Mouse (Mus musculus): ENCODE results near the gene Plek. TPM values are rescaled to one million over a fixed set of nuclear protein-coding genes. Genes with fewer than 3 reads are reported as not detected.
"Not testable (repeated sequence)": the region's sequence is repeated elsewhere in the genome, so short reads cannot be mapped to it uniquely, and the experiment has no call there.

Gene Plek
- polyA plus RNA-seq, 1 experiment from 2014 or later, result 2.6 TPM

DNA sequence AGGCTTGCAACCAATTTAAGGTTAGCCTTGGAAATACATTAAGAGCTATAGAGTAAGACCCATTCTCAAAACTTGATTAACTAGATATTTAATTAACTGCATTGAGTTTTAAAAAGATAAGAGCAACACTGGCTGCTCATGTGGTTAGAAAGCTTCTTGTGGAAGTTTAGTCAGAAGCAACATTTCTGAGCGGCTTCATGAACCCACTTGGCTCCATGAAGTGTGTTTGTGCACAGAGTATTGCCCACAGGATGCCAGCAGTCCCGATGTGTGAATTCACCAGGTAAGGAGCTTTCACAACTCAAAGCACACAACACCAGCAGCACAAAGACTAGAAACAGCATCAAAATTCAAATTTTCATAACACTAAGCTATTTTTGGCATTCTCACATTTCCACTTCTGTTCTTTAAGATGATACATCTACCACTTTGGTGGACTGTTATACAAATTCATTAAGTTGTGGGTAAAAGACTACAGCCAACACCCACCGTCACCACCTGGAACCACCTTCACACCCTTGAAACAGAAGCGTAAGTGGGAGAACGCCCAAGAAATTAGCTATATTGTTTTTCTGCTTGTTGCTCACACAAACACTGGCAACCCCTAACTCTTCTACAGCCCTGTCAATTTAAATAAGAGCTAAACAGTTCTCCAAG is 44.5 kb downstream of the Plek start:
- H3K4me3 ChIP-seq (ENCODE audit: control insufficient read depth in 1 of 2, insufficient read depth in 1 of 2, low read depth in 1 of 2, low read length in 2 of 2), result no peak overlapping the region
- no peaks in the 10 kb centered on the region for H3K4me1 ChIP-seq (ENCODE audit: control insufficient read depth in 2 of 2, insufficient read depth in 2 of 2, low read length in 2 of 2)
- WGBS, result 74% methylated on average over 5 of the region's 5 CpGs
- no peaks in the 10 kb centered on the region for H3K27me3 ChIP-seq (ENCODE audit: control insufficient read depth, insufficient read depth, low read length)
- H3K9ac ChIP-seq (ENCODE audit: low read length), result no peak overlapping the region
- H3K4me2 ChIP-seq (ENCODE audit: low read length), result no peak overlapping the region
- H3K9me3 ChIP-seq (ENCODE audit: control insufficient read depth, low read length), result no peaks in the 10 kb centered on the region
- no peak overlapping the region for H3K27ac ChIP-seq (replicated peaks in 1 of 2; ENCODE audit: control insufficient read depth in 1 of 2, insufficient read depth in 1 of 2, low read depth in 2 of 2, low read length in 2 of 2)
- no peak for ATAC-seq (ENCODE audit: insufficient number of reproducible peaks, insufficient read depth, low FRiP score, low read depth)
- no peaks in the 10 kb centered on the region for H3K36me3 ChIP-seq (ENCODE audit: control insufficient read depth, insufficient read depth, low read length)

DNA sequence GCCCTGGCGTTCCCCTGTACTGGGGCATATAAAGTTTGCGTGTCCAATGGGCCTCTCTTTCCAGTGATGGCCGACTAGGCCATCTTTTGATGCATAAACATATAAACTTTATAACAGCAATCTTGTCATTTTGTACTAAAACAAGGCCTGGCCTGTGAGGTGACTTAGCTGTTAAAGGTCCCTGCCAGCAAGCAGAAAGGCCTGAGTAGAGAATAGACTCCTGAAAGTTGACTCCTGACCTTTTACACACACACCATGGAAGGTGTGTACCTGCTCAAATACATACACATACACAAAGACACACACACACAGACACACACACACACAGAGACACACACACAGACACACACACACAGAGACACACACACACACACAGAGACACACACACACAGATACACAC is 45.7 kb downstream of the Plek start:
- 82% methylated on average over 2 of the region's 3 CpGs for WGBS
- H3K4me1 ChIP-seq (ENCODE audit: control insufficient read depth in 2 of 2, insufficient read depth in 2 of 2, low read length in 2 of 2); H3K4me3 ChIP-seq (ENCODE audit: control insufficient read depth in 1 of 2, insufficient read depth in 1 of 2, low read depth in 1 of 2, low read length in 2 of 2); H3K27me3 ChIP-seq (ENCODE audit: control insufficient read depth, insufficient read depth, low read length); ATAC-seq (ENCODE audit: insufficient number of reproducible peaks, insufficient read depth, low FRiP score, low read depth); H3K9ac ChIP-seq (ENCODE audit: low read length); H3K9me3 ChIP-seq (ENCODE audit: control insufficient read depth, low read length); H3K4me2 ChIP-seq (ENCODE audit: low read length); H3K27ac ChIP-seq (replicated peaks in 1 of 2; ENCODE audit: control insufficient read depth in 1 of 2, insufficient read depth in 1 of 2, low read depth in 2 of 2, low read length in 2 of 2); H3K36me3 ChIP-seq (ENCODE audit: control insufficient read depth, insufficient read depth, low read length): not testable (repeated sequence)

DNA sequence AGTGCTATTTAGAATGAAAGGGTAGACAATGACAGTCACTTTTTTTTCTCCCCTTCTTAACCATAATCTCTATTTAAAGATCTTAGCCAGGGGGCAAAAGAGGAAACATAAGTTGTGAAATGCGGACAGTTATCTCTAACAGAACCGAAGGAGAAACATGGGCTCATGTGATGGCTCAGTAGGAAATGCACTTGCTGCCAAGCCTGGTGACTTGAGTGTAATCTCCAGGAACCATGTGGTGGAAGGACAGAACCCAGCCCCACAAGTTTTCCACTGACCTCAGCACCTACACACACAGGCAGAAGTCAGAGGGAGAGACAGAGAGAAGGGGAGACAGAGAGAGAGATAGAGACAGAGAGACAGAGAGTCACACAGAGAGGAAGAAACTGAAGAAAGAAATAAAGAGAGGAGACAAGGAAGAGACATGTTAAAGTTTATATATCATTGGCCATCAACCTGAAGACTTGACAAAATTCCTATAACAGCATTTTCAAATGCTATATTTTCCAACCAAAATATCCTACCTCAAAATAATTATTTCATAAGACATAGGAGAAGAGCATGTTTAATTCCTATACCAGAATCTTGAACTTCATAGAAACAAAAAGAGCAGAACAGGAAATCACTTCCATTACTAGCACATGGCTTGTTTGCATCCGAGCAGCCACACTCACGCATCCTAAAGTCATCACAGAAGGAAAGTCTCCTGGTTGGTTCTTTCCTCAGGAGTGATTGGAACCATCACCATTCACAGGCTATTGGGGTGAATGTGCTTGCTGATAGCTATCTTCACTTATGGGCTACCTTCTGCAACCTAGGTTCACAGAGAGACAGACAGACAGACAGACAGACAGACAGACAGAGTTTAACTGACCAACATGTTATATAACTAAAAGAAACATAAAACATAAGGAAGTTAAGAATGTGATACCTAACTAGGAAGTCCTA is 47.0 kb downstream of the Plek start:
- Histone ChIP-seq H3K4me3 (ENCODE audit: control insufficient read depth in 1 of 2, insufficient read depth in 1 of 2, low read depth in 1 of 2, low read length in 2 of 2) (no peak overlapping the region), H3K27ac (replicated peaks in 1 of 2; ENCODE audit: control insufficient read depth in 1 of 2, insufficient read depth in 1 of 2, low read depth in 2 of 2, low read length in 2 of 2) (no peak overlapping the region), H3K9ac (ENCODE audit: low read length) (no peak overlapping the region), H3K4me1 (ENCODE audit: control insufficient read depth in 2 of 2, insufficient read depth in 2 of 2, low read length in 2 of 2) (no peaks in the 10 kb centered on the region), H3K9me3 (ENCODE audit: control insufficient read depth, low read length) (no peaks in the 10 kb centered on the region), H3K27me3 (ENCODE audit: control insufficient read depth, insufficient read depth, low read length) (no peaks in the 10 kb centered on the region), H3K36me3 (ENCODE audit: control insufficient read depth, insufficient read depth, low read length) (no peaks in the 10 kb centered on the region), H3K4me2 (ENCODE audit: low read length) (no peak overlapping the region)
- peak; percentile 68 for ATAC-seq (ENCODE audit: insufficient number of reproducible peaks, insufficient read depth, low FRiP score, low read depth)
- 57% methylated on average over 4 of the region's 4 CpGs for WGBS

DNA sequence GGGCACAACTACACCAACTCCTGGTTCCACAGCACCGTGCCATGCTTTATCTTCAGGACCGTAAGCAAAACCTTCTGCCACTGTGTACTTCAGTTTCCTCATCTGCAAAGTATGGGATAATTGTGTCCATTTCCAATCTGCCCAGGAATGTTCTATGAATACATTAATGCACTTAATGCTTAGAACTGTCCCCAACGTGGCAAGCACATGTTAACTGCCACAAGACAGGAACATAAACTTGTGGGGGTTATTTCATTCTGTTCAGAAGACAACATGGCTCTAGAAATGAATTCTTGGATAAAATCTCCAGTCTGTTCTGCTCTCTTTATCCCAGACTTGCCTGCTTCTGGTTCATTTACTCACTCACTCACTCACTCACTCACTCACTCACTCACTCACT is 48.4 kb downstream of the Plek start:
- no peak for ATAC-seq (ENCODE audit: insufficient number of reproducible peaks, insufficient read depth, low FRiP score, low read depth)
- Histone ChIP-seq H3K27me3 (ENCODE audit: control insufficient read depth, insufficient read depth, low read length) (no peaks in the 10 kb centered on the region), H3K9me3 (ENCODE audit: control insufficient read depth, low read length) (no peaks in the 10 kb centered on the region), H3K4me3 (ENCODE audit: control insufficient read depth in 1 of 2, insufficient read depth in 1 of 2, low read depth in 1 of 2, low read length in 2 of 2) (no peak overlapping the region), H3K4me2 (ENCODE audit: low read length) (no peak overlapping the region), H3K4me1 (ENCODE audit: control insufficient read depth in 2 of 2, insufficient read depth in 2 of 2, low read length in 2 of 2) (no peaks in the 10 kb centered on the region), H3K9ac (ENCODE audit: low read length) (no peak overlapping the region), H3K27ac (replicated peaks in 1 of 2; ENCODE audit: control insufficient read depth in 1 of 2, insufficient read depth in 1 of 2, low read depth in 2 of 2, low read length in 2 of 2) (no peak overlapping the region), H3K36me3 (ENCODE audit: control insufficient read depth, insufficient read depth, low read length) (no peaks in the 10 kb centered on the region)
- 67% methylated on average over 3 of the region's 3 CpGs for WGBS

DNA sequence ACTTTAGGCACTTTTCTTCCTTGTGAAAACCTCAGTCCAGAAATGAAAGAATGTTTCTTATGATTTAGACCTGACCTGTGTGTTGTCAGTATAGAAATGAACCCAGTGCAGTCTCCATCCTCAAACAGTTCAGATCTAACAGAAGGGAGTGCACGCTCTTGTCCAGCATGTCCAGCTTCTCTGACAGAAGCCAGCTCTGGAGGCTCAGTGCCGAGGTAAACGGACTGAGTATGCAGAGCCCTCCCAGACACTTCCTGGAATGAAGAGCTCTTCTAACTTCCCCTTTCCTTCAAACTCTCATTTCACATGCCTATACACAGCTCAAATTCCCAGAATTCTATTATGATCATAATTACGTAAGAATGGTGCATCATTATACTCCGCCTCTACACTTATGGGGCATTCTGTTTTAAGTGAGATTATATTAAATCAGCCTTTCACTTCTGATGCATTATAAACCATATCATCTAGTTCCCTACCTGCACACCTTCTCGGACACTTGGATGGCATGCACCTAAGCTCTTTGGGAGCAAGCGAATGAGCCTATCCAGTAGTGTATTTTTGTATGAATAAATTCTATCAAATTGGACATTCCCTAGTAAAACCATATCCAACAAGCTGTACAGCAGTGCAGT is 49.3 kb downstream of the Plek start:
- no peak overlapping the region for H3K4me3 ChIP-seq (ENCODE audit: control insufficient read depth in 1 of 2, insufficient read depth in 1 of 2, low read depth in 1 of 2, low read length in 2 of 2)
- H3K9me3 ChIP-seq (ENCODE audit: control insufficient read depth, low read length), result no peaks in the 10 kb centered on the region
- no peak for ATAC-seq (ENCODE audit: insufficient number of reproducible peaks, insufficient read depth, low FRiP score, low read depth)
- no peaks in the 10 kb centered on the region for H3K4me1 ChIP-seq (ENCODE audit: control insufficient read depth in 2 of 2, insufficient read depth in 2 of 2, low read length in 2 of 2)
- WGBS, result 69% methylated on average over 7 of the region's 7 CpGs
- no peaks in the 10 kb centered on the region for H3K27me3 ChIP-seq (ENCODE audit: control insufficient read depth, insufficient read depth, low read length)
- no peak overlapping the region for H3K4me2 ChIP-seq (ENCODE audit: low read length)
- H3K27ac ChIP-seq (replicated peaks in 1 of 2; ENCODE audit: control insufficient read depth in 1 of 2, insufficient read depth in 1 of 2, low read depth in 2 of 2, low read length in 2 of 2), result no peak overlapping the region
- no peak overlapping the region for H3K9ac ChIP-seq (ENCODE audit: low read length)
- H3K36me3 ChIP-seq (ENCODE audit: control insufficient read depth, insufficient read depth, low read length), result no peaks in the 10 kb centered on the region

DNA sequence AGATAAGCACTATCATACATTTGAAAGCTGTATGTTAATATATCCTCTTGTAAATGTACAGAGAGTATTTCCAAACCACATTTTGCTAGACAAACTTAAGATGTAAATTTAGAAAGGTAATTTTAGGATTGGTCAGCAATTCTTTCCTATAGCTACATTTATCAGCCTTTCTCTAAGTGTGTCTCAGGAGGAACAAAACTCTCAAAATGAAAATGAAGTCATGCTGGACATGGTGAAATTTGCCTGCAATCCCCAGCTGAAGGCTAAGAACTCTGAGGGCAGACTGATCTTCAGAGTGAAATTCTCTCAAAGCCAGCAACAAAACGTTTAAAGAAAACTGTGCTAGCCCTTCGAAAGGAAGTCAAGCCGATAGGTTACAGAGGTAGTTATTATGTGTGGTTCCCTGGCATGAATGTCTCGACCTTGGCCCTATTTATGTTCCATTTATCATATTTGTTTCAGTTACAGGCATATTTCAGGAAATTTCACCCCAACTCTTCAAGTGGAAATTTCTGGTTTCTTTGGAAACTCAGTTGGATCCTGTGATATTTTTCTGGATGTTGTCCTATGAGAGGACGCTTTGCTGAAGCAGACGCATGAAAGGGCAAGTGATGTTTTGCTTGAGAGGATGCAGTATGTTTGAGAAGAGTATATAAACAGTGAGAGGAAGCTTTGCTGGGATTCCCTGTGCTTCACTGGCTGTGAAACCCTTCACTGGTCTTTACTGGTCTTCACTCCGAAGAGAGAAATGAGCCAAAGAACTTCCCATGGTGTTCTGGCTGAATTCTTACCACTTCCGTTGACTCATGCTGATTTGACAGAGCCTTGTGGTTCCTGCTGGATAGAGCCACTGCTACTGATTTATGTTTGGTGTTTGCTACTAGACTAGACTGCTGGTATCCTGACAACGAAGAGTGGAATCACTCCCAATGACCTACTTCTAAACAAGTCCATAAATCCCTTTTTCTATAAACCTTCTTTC is 51.5 kb downstream of the Plek start:
- H3K4me2 ChIP-seq (ENCODE audit: low read length), result no peak overlapping the region
- no peaks in the 10 kb centered on the region for H3K27me3 ChIP-seq (ENCODE audit: control insufficient read depth, insufficient read depth, low read length)
- no peaks in the 10 kb centered on the region for H3K9me3 ChIP-seq (ENCODE audit: control insufficient read depth, low read length)
- no peak overlapping the region for H3K9ac ChIP-seq (ENCODE audit: low read length)
- no peaks in the 10 kb centered on the region for H3K36me3 ChIP-seq (ENCODE audit: control insufficient read depth, insufficient read depth, low read length)
- no peak overlapping the region for H3K4me3 ChIP-seq (ENCODE audit: control insufficient read depth in 1 of 2, insufficient read depth in 1 of 2, low read depth in 1 of 2, low read length in 2 of 2)
- H3K27ac ChIP-seq (replicated peaks in 1 of 2; ENCODE audit: control insufficient read depth in 1 of 2, insufficient read depth in 1 of 2, low read depth in 2 of 2, low read length in 2 of 2), result no peak overlapping the region
- ATAC-seq (ENCODE audit: insufficient number of reproducible peaks, insufficient read depth, low FRiP score, low read depth), result no peak
- WGBS, result 70% methylated on average over 9 of the region's 9 CpGs
- no peaks in the 10 kb centered on the region for H3K4me1 ChIP-seq (ENCODE audit: control insufficient read depth in 2 of 2, insufficient read depth in 2 of 2, low read length in 2 of 2)

DNA sequence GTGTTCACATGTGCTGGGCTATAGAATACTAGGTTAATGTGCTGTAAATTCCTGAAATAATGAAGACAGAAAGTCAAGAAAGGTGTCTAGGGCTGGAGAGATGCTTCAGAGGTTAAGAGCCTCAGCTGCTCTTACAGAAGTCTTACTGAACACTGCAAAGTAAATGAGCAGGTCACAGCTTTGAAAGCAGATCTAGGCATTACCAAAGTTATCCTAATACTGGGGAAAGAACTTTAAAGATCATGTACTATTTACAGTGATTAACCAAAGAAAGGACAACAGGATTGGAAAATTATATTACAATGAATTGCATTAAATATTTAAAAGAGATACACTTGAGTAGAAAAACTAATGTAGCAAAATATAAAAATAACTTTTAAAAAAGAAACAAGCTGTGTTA is 52.2 kb downstream of the Plek start:
- H3K9me3 ChIP-seq (ENCODE audit: control insufficient read depth, low read length), result no peaks in the 10 kb centered on the region
- H3K36me3 ChIP-seq (ENCODE audit: control insufficient read depth, insufficient read depth, low read length), result no peaks in the 10 kb centered on the region
- ATAC-seq (ENCODE audit: insufficient number of reproducible peaks, insufficient read depth, low FRiP score, low read depth), result no peak
- no peak overlapping the region for H3K27ac ChIP-seq (replicated peaks in 1 of 2; ENCODE audit: control insufficient read depth in 1 of 2, insufficient read depth in 1 of 2, low read depth in 2 of 2, low read length in 2 of 2)
- no peak overlapping the region for H3K4me2 ChIP-seq (ENCODE audit: low read length)
- no peaks in the 10 kb centered on the region for H3K4me1 ChIP-seq (ENCODE audit: control insufficient read depth in 2 of 2, insufficient read depth in 2 of 2, low read length in 2 of 2)
- no peaks in the 10 kb centered on the region for H3K27me3 ChIP-seq (ENCODE audit: control insufficient read depth, insufficient read depth, low read length)
- H3K9ac ChIP-seq (ENCODE audit: low read length), result no peak overlapping the region
- no peak overlapping the region for H3K4me3 ChIP-seq (ENCODE audit: control insufficient read depth in 1 of 2, insufficient read depth in 1 of 2, low read depth in 1 of 2, low read length in 2 of 2)

All from heart, embryonic 14.5 days (tissue).